Mouse (Mus musculus): ENCODE measurements around the gene Akna.

Akna gene

GRCm38 (mm10) chr4:63403040-63403959, at the start of gene Akna:
Gene Akna (minus strand): TSS chr4:63403354.
- peak; percentile 89 for DNase-seq (ENCODE audit: low spot score)

GRCm38 (mm10) chr4:63452555-63452954, 49.4 kb upstream of the Akna start:
- no peak for DNase-seq (ENCODE audit: low spot score)

- no peak for DNase-seq (ENCODE audit: low spot score)
These were observed 47.4 kb upstream of the Akna start for GRCm38 (mm10) chr4:63450551-63450950.

GRCm38 (mm10) chr4:63444362-63445066, 41.4 kb upstream of the Akna start:
- no peak for DNase-seq (ENCODE audit: low spot score)

GRCm38 (mm10) chr4:63443101-63443500, 39.9 kb upstream of the Akna start:
- DNase-seq (ENCODE audit: low spot score) = no peak

- DNase-seq (ENCODE audit: low spot score) = no peak
These were observed 38.5 kb upstream of the Akna start for GRCm38 (mm10) chr4:63441616-63442015.

GRCm38 (mm10) chr4:63440262-63440661, 37.1 kb upstream of the Akna start:
- no peak for DNase-seq (ENCODE audit: low spot score)

GRCm38 (mm10) chr4:63437968-63438367, 34.8 kb upstream of the Akna start:
- DNase-seq (ENCODE audit: low spot score) = no peak

GRCm38 (mm10) chr4:63437119-63437815, 34.1 kb upstream of the Akna start:
- no peak for DNase-seq (ENCODE audit: low spot score)

GRCm38 (mm10) chr4:63435402-63435801, 32.2 kb upstream of the Akna start:
- DNase-seq (ENCODE audit: low spot score) = no peak

- no peak for DNase-seq (ENCODE audit: low spot score)
These were observed 27.9 kb upstream of the Akna start for GRCm38 (mm10) chr4:63431098-63431497.

- no peak for DNase-seq (ENCODE audit: low spot score)
These were observed 27.2 kb upstream of the Akna start for GRCm38 (mm10) chr4:63430357-63430756.

GRCm38 (mm10) chr4:63426308-63426707, 23.2 kb upstream of the Akna start:
- DNase-seq (ENCODE audit: low spot score) = no peak

- DNase-seq (ENCODE audit: low spot score) = no peak
These were observed 20.7 kb upstream of the Akna start for GRCm38 (mm10) chr4:63423811-63424210.

- DNase-seq (ENCODE audit: low spot score) = no peak
These were observed 20.1 kb upstream of the Akna start for GRCm38 (mm10) chr4:63423231-63423630.

GRCm38 (mm10) chr4:63420143-63420920, 17.2 kb upstream of the Akna start:
- peak; percentile 50 for DNase-seq (ENCODE audit: low spot score)

GRCm38 (mm10) chr4:63418270-63418669, 15.1 kb upstream of the Akna start:
- no peak for DNase-seq (ENCODE audit: low spot score)

- peak; percentile 89 for DNase-seq (ENCODE audit: low spot score)
These were observed 14.3 kb upstream of the Akna start for GRCm38 (mm10) chr4:63417318-63417957.

GRCm38 (mm10) chr4:63414951-63415350, 11.8 kb upstream of the Akna start:
- no peak for DNase-seq (ENCODE audit: low spot score)

- peak; percentile 26 for DNase-seq (ENCODE audit: low spot score)
These were observed 8.1 kb upstream of the Akna start for GRCm38 (mm10) chr4:63411222-63411621.

- DNase-seq (ENCODE audit: low spot score) = peak; percentile 95
These were observed 7.4 kb upstream of the Akna start for GRCm38 (mm10) chr4:63410583-63410934.
